Mouse (Mus musculus) embryonic fibroblast, embryonic 13.5 days (primary cell): ENCODE results near the gene Gm5426.

Source experiments
- CTCF ChIP-seq: IDR thresholded peaks from 2 replicates; pipeline ENCODE4 v1.5.1; 2011; ENCODE audit warnings: mild to moderate bottlenecking, control low read depth, low read length, moderate library complexity, borderline replicate concordance; ENCODE audit not compliant: insufficient read depth
- POLR2A ChIP-seq: IDR thresholded peaks from 2 replicates; pipeline ENCODE4 v1.6.1; 2011; ENCODE audit warnings: low read depth, mild to moderate bottlenecking, control low read depth, low read length, moderate library complexity

- TF ChIP-seq CTCF (no peak), POLR2A (no peak)
Observed at GRCm38 (mm10) chr10:96123885-96124284, 12.5 kb upstream of the Gm5426 start.
